Mouse (Mus musculus) spleen, adult 2 months (tissue): Measurements from ENCODE around the gene OR5BS1P. TPM values are rescaled to one million over a fixed set of nuclear protein-coding genes. Genes with fewer than 3 reads are reported as not detected.

Experiments used
- DNase-seq, 2 experiments: peaks; one replicate each; pipeline versions ENCODE4 v3.0.0 to v3.0.0-alpha.2; 2012 to 2021; ENCODE audit warnings: low spot score in 2 of 2, low read depth in 1 of 2
- H3K27ac ChIP-seq: fragments of 200-500 bp; 2 replicates; pipeline ENCODE4 v1.5.1; 2012; ENCODE audit warnings: low read length, inconsistent platforms; ENCODE audit not compliant: insufficient read depth
- H3K27me3 ChIP-seq: fragments of 200-500 bp; 2 replicates; pipeline ENCODE4 v1.6.1; 2012; ENCODE audit warnings: mild to moderate bottlenecking, moderate library complexity, low read length, inconsistent platforms; ENCODE audit not compliant: control insufficient read depth, insufficient read depth
- H3K36me3 ChIP-seq: fragments of 200-500 bp; 2 replicates; pipeline ENCODE4 v1.6.1; 2012; ENCODE audit warnings: mild to moderate bottlenecking, low read length, inconsistent platforms; ENCODE audit not compliant: control insufficient read depth, insufficient read depth
- H3K4me1 ChIP-seq: fragments of 200-500 bp; 2 replicates; pipeline ENCODE4 v1.6.1; 2011; ENCODE audit warnings: inconsistent platforms; ENCODE audit not compliant: control insufficient read depth, insufficient read depth, insufficient read length
- H3K4me3 ChIP-seq: fragments of 200-500 bp; 2 replicates; pipeline ENCODE4 v1.5.1; 2011; ENCODE audit warnings: mild to moderate bottlenecking, inconsistent platforms; ENCODE audit not compliant: insufficient read depth, insufficient read length; ENCODE audit errors: extremely low read depth
- CTCF ChIP-seq: fragments of 200-500 bp; IDR thresholded peaks from 2 replicates; pipeline ENCODE4 v1.5.1; 2011; ENCODE audit warnings: mild to moderate bottlenecking, inconsistent platforms; ENCODE audit not compliant: insufficient read depth, insufficient read length, insufficient replicate concordance; ENCODE audit errors: extremely low read depth
- POLR2A ChIP-seq: fragments of 200-500 bp; IDR thresholded peaks from 2 replicates; pipeline ENCODE4 v1.6.1; 2011; ENCODE audit warnings: low read depth, low read length, inconsistent platforms
- WGBS: fragments of 180-500 bp; shearing (Covaris S2); methylation state at CpG from one replicate; pipeline ENCODE4 v1.1.7; 2018; 5-methylcytosine and 5-hydroxymethylcytosine counted together
- polyA plus RNA-seq: library from polyadenylated mRNA; depleted of rRNA; stranded (reverse); fragments of >200 nt; gene quantifications from 2 replicates; pipeline ENCODE4 v1.2.3, GENCODE M21; 2012

The OR5BS1P gene
- polyA plus RNA-seq, 1 experiment: not detected

GRCm38 (mm10) chr15:98482701-98483100 lies 13.0 kb downstream of the OR5BS1P start, which contains the start of gene Lalba:
TSS of gene Lalba (minus strand) at chr15:98482721.
- WGBS: 84% methylated on average over 3 of the region's 3 CpGs
- H3K27me3 ChIP-seq: no peaks in the 10 kb centered on the region
- no peak within 1 kb of the TSS for H3K4me3 ChIP-seq
- peaks cover 12% of the 10 kb centered on the region; the same call in 1 of the 2 replicates for H3K4me1 ChIP-seq
- no peak within 1 kb of the TSS for H3K27ac ChIP-seq
- DNase-seq: no peak
- no peaks in the 10 kb centered on the region for H3K36me3 ChIP-seq
- TF ChIP-seq CTCF (no peak), POLR2A (no peak)

- no peaks in the 10 kb centered on the region for H3K36me3 ChIP-seq
Observed at GRCm38 (mm10) chr15:98483907-98484886, 14.5 kb downstream of the OR5BS1P start.

GRCm38 (mm10) chr15:98486433-98487021 lies 16.8 kb downstream of the OR5BS1P start:
- Histone ChIP-seq H3K4me1 (peaks cover 12% of the 10 kb centered on the region; the same call in 1 of the 2 replicates), H3K4me3 (no peak overlapping the region), H3K27ac (no peak overlapping the region), H3K27me3 (no peaks in the 10 kb centered on the region), H3K36me3 (no peaks in the 10 kb centered on the region)
- WGBS: 48% methylated on average over 8 of the region's 8 CpGs
- TF ChIP-seq POLR2A (no peak), CTCF (no peak)
- DNase-seq: no peak

More at GRCm38 (mm10) chr15:98483907-98484886, 14.5 kb downstream of the OR5BS1P start:
- Histone ChIP-seq H3K27me3 (no peaks in the 10 kb centered on the region), H3K4me3 (peak overlapping the region; percentile 17; the same call in 1 of the 2 replicates), H3K27ac (peak overlapping the region; percentile 91), H3K4me1 (peaks cover 12% of the 10 kb centered on the region; the same call in 1 of the 2 replicates)
- 17% methylated on average over 18 of the region's 18 CpGs for WGBS
- peak; percentile 49 to 76 for DNase-seq
- no peak for TF ChIP-seq CTCF
- peak; percentile 11; the same call in 1 of the 2 replicates for TF ChIP-seq POLR2A

- no peak for DNase-seq
- WGBS: 77% methylated on average over 2 of the region's 2 CpGs
- Histone ChIP-seq H3K4me3 (no peak overlapping the region), H3K27ac (no peak overlapping the region), H3K27me3 (no peaks in the 10 kb centered on the region), H3K36me3 (no peaks in the 10 kb centered on the region), H3K4me1 (no peaks in the 10 kb centered on the region)
- TF ChIP-seq POLR2A: no peak
- no peak for TF ChIP-seq CTCF
Observed at GRCm38 (mm10) chr15:98491332-98491731, 21.6 kb downstream of the OR5BS1P start.

GRCm38 (mm10) chr15:98492102-98492501 lies 22.4 kb downstream of the OR5BS1P start, which contains the start of gene Olfr279:
TSS of gene Olfr279 (plus strand) at chr15:98492402.
- 80% methylated on average over 4 of the region's 4 CpGs for WGBS
- TF ChIP-seq CTCF (no peak), POLR2A (no peak)
- no peak for DNase-seq
- Histone ChIP-seq H3K27me3 (no peaks in the 10 kb centered on the region), H3K36me3 (no peaks in the 10 kb centered on the region), H3K4me1 (no peaks in the 10 kb centered on the region), H3K27ac (no peak within 1 kb of the TSS), H3K4me3 (no peak within 1 kb of the TSS)

- DNase-seq: no peak
- no peak overlapping the region for H3K4me3 ChIP-seq
- no peaks in the 10 kb centered on the region for H3K4me1 ChIP-seq
- H3K27ac ChIP-seq: no peak overlapping the region
- H3K36me3 ChIP-seq: no peaks in the 10 kb centered on the region
- H3K27me3 ChIP-seq: no peaks in the 10 kb centered on the region
- TF ChIP-seq POLR2A (no peak), CTCF (no peak)
- WGBS: 93% methylated on average over 17 of the region's 17 CpGs
Observed at GRCm38 (mm10) chr15:98497631-98498030, 27.9 kb downstream of the OR5BS1P start.

GRCm38 (mm10) chr15:98503317-98503716 lies 33.6 kb downstream of the OR5BS1P start:
- TF ChIP-seq CTCF: no peak
- no peak for TF ChIP-seq POLR2A
- no peaks in the 10 kb centered on the region for H3K27me3 ChIP-seq
- H3K4me3 ChIP-seq: no peak overlapping the region
- H3K36me3 ChIP-seq: no peaks in the 10 kb centered on the region
- DNase-seq: no peak
- H3K4me1 ChIP-seq: no peaks in the 10 kb centered on the region; the same call in 1 of the 2 replicates
- 91% methylated on average over 3 of the region's 3 CpGs for WGBS
- H3K27ac ChIP-seq: no peak overlapping the region
